Mouse (Mus musculus) small intestine, adult 2 months (tissue): ENCODE measurements at regions not wholly inside any gene's neighbourhood (a gene's known extent, or its start where the extent isn't known, plus 50 kb on each side); places are given as distances from the start of the nearest gene placed in this dataset.
"Not testable (repeated sequence)": the region's sequence is repeated elsewhere in the genome, so short reads cannot be mapped to it uniquely, and the experiment has no call there.

Experiments used
- CTCF ChIP-seq: fragments of 200-500 bp; IDR thresholded peaks from 2 replicates; pipeline ENCODE4 v1.5.1; 2012; ENCODE audit warnings: low read depth, mild to moderate bottlenecking, control low read depth, inconsistent platforms, low read length, moderate library complexity, mixed read lengths; ENCODE audit not compliant: insufficient replicate concordance, insufficient read length; ENCODE audit errors: extremely low read depth
- POLR2A ChIP-seq: fragments of 200-500 bp; IDR thresholded peaks from 2 replicates; pipeline ENCODE4 v1.6.1; 2012; ENCODE audit warnings: low read depth, mild to moderate bottlenecking, control low read depth, inconsistent platforms, low read length, moderate library complexity

- TF ChIP-seq POLR2A, CTCF: not testable (repeated sequence)
These were observed 326.1 kb upstream of the Olfr1507 start for GRCm38 (mm10) chr14:52821617-52822016.
